13 mouse cellular contexts compared by ENCODE assay signal in genomic region chr14:25839791-25840190, GRCm38 (mm10).
"Had no signal": no experiment of that assay in that cellular context is flagged by ENCODE, and none has a peak within 500 bp of the region (broad histone marks: within the 10 kb centered on the region; RNA-seq: fewer than 3 reads in every experiment).

No protein-coding gene starts in this region.

- H3K9ac ChIP-seq: liver, embryonic 15.5 days; midbrain, embryonic 13.5 days; stomach, embryonic 15.5 days had no signal

- H3K4me2 ChIP-seq: liver, embryonic 11.5 days; liver, embryonic 15.5 days; midbrain, embryonic 13.5 days; stomach, embryonic 15.5 days had no signal

- DNase-seq: kidney, postnatal 4 days; lung, adult 2 months; lung, postnatal 36 days; right cerebral cortex, postnatal 14 days; thymus, adult 2 months; thymus, postnatal 25 days had no signal

- H3K27ac ChIP-seq: layer of hippocampus, adult 2 months; limb, embryonic 10.5 days; liver, embryonic 15.5 days; midbrain, embryonic 13.5 days; stomach, embryonic 15.5 days had no signal

- ATAC-seq: lung, postnatal 0 days; midbrain, embryonic 13.5 days had no signal

- H3K36me3 ChIP-seq: limb, embryonic 10.5 days; liver, embryonic 15.5 days; midbrain, embryonic 13.5 days; stomach, embryonic 15.5 days had no signal

- H3K9me3 ChIP-seq: limb, embryonic 10.5 days; liver, embryonic 15.5 days; midbrain, embryonic 13.5 days; stomach, embryonic 15.5 days had no signal

- H3K27me3 ChIP-seq: stomach, embryonic 15.5 days had no signal

- H3K4me3 ChIP-seq: layer of hippocampus, adult 2 months; limb, embryonic 10.5 days; liver, embryonic 15.5 days; midbrain, embryonic 13.5 days; stomach, embryonic 15.5 days had no signal
